Mouse (Mus musculus): ENCODE data around the gene C1s1. TPM values are rescaled to one million over a fixed set of nuclear protein-coding genes. Genes with fewer than 3 reads are reported as not detected.
A peak's percentile ranks its signal among the peaks of the same experiment; 100 is the strongest.
"Not testable (repeated sequence)": the region's sequence is repeated elsewhere in the genome, so short reads cannot be mapped to it uniquely, and the experiment has no call there.

C1s1 gene
- total and polyA plus RNA-seq, 2 experiments from 2014 or later, result 2.7 to 7.0 TPM

DNA sequence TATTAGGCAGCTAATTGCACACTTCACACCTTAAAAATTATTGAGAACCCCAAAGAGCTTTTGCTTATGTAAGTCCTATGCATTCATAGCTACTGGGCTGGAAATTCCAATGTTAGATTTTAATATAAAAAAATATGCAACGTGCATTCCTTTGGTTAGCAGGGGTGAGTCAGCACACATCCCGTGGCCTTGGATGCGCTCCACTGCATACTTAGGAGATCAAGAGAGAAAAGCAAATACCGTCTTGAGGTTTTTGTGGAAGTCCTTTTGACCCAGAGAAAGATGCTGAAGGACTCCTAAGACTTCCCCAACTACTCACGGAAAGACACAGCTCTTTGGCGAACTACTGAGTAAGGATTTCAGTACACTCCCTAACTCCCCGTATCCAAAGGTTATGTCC, 57.3 kb downstream of the C1s1 start:
- 79% methylated on average over 7 of the region's 7 CpGs for WGBS
- no peak overlapping the region for H3K4me3 ChIP-seq (ENCODE audit: low read depth, low read length)
- H3K9ac ChIP-seq (replicated peaks; ENCODE audit: low read depth, low read length), result no peak overlapping the region
- DNase-seq (ENCODE audit: low spot score) (no peak), ATAC-seq (ENCODE audit: insufficient read depth, low read depth) (no peak)
- H3K27ac ChIP-seq (ENCODE audit: low read depth), result no peak overlapping the region
- no peaks in the 10 kb centered on the region for H3K36me3 ChIP-seq (replicated peaks; ENCODE audit: control insufficient read depth, insufficient read depth, low read length)
- no peaks in the 10 kb centered on the region for H3K4me1 ChIP-seq (ENCODE audit: control insufficient read depth, insufficient read depth)
- no peaks in the 10 kb centered on the region for H3K9me3 ChIP-seq (replicated peaks; ENCODE audit: control insufficient read depth, low read length)
- TF ChIP-seq CTCF (IDR thresholded peaks at IDR 0.05; ENCODE audit: low read depth) (no peak), EP300 (IDR thresholded peaks at IDR 0.05; ENCODE audit: low read depth) (no peak)
- no peak overlapping the region for H3K4me2 ChIP-seq (ENCODE audit: low read depth, low read length)
- no peaks in the 10 kb centered on the region for H3K27me3 ChIP-seq (ENCODE audit: control insufficient read depth, insufficient read depth, low read length)

DNA sequence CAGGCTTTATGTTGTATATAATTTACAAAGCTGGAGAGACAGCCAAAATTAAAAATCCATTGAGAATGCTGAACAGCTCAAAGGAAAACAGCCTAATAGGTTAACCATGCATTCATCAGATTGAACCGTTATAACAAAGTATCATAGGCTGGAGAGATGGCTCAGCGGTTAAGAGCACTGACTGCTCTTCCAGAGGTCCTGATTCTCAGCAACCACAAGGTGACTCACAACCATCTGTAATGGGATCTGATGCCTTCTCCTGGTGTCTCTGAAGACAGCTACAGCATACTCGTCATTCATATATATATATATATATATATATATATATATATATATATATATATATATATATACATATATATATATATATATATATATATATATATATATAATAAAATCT, 58.3 kb downstream of the C1s1 start:
- H3K36me3 ChIP-seq (replicated peaks; ENCODE audit: control insufficient read depth, insufficient read depth, low read length); H3K27me3 ChIP-seq (ENCODE audit: control insufficient read depth, insufficient read depth, low read length); H3K4me1 ChIP-seq (ENCODE audit: control insufficient read depth, insufficient read depth); DNase-seq (ENCODE audit: low spot score); H3K4me2 ChIP-seq (ENCODE audit: low read depth, low read length); ATAC-seq (ENCODE audit: insufficient read depth, low read depth); H3K9ac ChIP-seq (replicated peaks; ENCODE audit: low read depth, low read length); H3K27ac ChIP-seq (ENCODE audit: low read depth); H3K9me3 ChIP-seq (replicated peaks; ENCODE audit: control insufficient read depth, low read length); H3K4me3 ChIP-seq (ENCODE audit: low read depth, low read length): not testable (repeated sequence)
- WGBS, result 75% methylated on average over 3 of the region's 3 CpGs

DNA sequence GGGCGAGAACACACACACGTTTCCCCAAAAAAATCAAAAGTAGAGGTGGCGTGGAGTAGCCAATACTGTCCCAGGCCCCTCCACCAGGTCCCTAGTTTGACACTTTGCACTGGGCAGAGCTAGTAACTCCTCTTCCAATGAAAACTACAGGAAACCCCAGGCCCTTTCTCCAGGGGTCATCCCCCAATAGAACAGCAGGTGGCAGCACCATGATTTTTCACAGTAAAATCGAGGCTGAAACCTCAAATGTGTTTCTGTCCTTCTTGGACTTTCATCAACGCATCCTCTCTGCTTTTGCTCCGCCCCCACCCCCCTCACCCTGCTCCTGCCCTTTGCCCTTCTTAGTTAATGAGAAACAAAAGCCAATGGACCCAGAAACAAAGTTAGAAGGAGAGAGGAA, 60.6 kb downstream of the C1s1 start:
- no peak for TF ChIP-seq EP300 (IDR thresholded peaks at IDR 0.05; ENCODE audit: low read depth)
- peak; percentile 54 for TF ChIP-seq CTCF (IDR thresholded peaks at IDR 0.05; ENCODE audit: low read depth)
- 22% methylated on average over 6 of the region's 6 CpGs for WGBS
- Histone ChIP-seq H3K36me3 (replicated peaks; ENCODE audit: control insufficient read depth, insufficient read depth, low read length) (no peaks in the 10 kb centered on the region), H3K4me3 (ENCODE audit: low read depth, low read length) (no peak overlapping the region), H3K9ac (replicated peaks; ENCODE audit: low read depth, low read length) (no peak overlapping the region), H3K4me2 (ENCODE audit: low read depth, low read length) (no peak overlapping the region), H3K27ac (ENCODE audit: low read depth) (no peak overlapping the region), H3K27me3 (ENCODE audit: control insufficient read depth, insufficient read depth, low read length) (no peaks in the 10 kb centered on the region), H3K9me3 (replicated peaks; ENCODE audit: control insufficient read depth, low read length) (no peaks in the 10 kb centered on the region), H3K4me1 (ENCODE audit: control insufficient read depth, insufficient read depth) (peaks cover 9% of the 10 kb centered on the region; the same call in 1 of the 2 replicates)
- ATAC-seq (ENCODE audit: insufficient read depth, low read depth), result 0 out of 2 replicates have a peak, but pooled peaks have one; percentile 30
- DNase-seq (ENCODE audit: low spot score), result no peak

Other genes starting within 250 kb of the C1s1 start
- gene Cd163, start 237.7 kb downstream of the C1s1 start, total RNA-seq (2014; rRNA removed; ENCODE audit: low replicate concordance), result 0.61 and 1.8 TPM in 2 replicates
- gene Cd163, start 237.7 kb downstream of the C1s1 start, polyA plus RNA-seq (2015; fragmentation: Nextera tagmentation; extraction: Ambion mirVana), result 0.40 and 0.67 TPM in 2 replicates
- gene Pex5, start 127.3 kb downstream of the C1s1 start, total RNA-seq (2014; rRNA removed; ENCODE audit: low replicate concordance), result 42.9 and 47.7 TPM in 2 replicates
- gene Pex5, start 127.3 kb downstream of the C1s1 start, polyA plus RNA-seq (2015; fragmentation: Nextera tagmentation; extraction: Ambion mirVana), result 20.8 and 21.4 TPM in 2 replicates
- 0.23 and 0.84 TPM in 2 replicates for gene Clstn3, start 77.6 kb downstream of the C1s1 start, total RNA-seq (2014; rRNA removed; ENCODE audit: low replicate concordance)
- 0.16 and 0.18 TPM in 2 replicates for gene Clstn3, start 77.6 kb downstream of the C1s1 start, polyA plus RNA-seq (2015; fragmentation: Nextera tagmentation; extraction: Ambion mirVana)
- gene C1rl, start 49.2 kb downstream of the C1s1 start, total RNA-seq (2014; rRNA removed; ENCODE audit: low replicate concordance), result 0.46 and 1.4 TPM in 2 replicates
- 0.48 and 0.63 TPM in 2 replicates for gene C1rl, start 49.2 kb downstream of the C1s1 start, polyA plus RNA-seq (2015; fragmentation: Nextera tagmentation; extraction: Ambion mirVana)
- 3.9 and 11.1 TPM in 2 replicates for gene C1ra, start 30.0 kb downstream of the C1s1 start, total RNA-seq (2014; rRNA removed; ENCODE audit: low replicate concordance)
- gene C1ra, start 30.0 kb downstream of the C1s1 start, polyA plus RNA-seq (2015; fragmentation: Nextera tagmentation; extraction: Ambion mirVana), result 3.1 and 4.3 TPM in 2 replicates
- not detected in 2 replicates for gene C1rb, start 27.9 kb upstream of the C1s1 start, total RNA-seq (2014; rRNA removed; ENCODE audit: low replicate concordance)
- not detected in 2 replicates for gene C1rb, start 27.9 kb upstream of the C1s1 start, polyA plus RNA-seq (2015; fragmentation: Nextera tagmentation; extraction: Ambion mirVana)
- not detected in 2 replicates for gene C1s2, start 93.7 kb upstream of the C1s1 start, total RNA-seq (2014; rRNA removed; ENCODE audit: low replicate concordance)
- 0.08 TPM in 1 of 2 replicates, not detected in the other for gene C1s2, start 93.7 kb upstream of the C1s1 start, polyA plus RNA-seq (2015; fragmentation: Nextera tagmentation; extraction: Ambion mirVana)
- gene Lpcat3, start 120.7 kb upstream of the C1s1 start, total RNA-seq (2014; rRNA removed; ENCODE audit: low replicate concordance), result 49.3 and 50.5 TPM in 2 replicates
- 61.1 and 62.7 TPM in 2 replicates for gene Lpcat3, start 120.7 kb upstream of the C1s1 start, polyA plus RNA-seq (2015; fragmentation: Nextera tagmentation; extraction: Ambion mirVana)
- 94.9 and 106 TPM in 2 replicates for gene Emg1, start 169.8 kb upstream of the C1s1 start, total RNA-seq (2014; rRNA removed; ENCODE audit: low replicate concordance)
- 85.6 and 97.0 TPM in 2 replicates for gene Emg1, start 169.8 kb upstream of the C1s1 start, polyA plus RNA-seq (2015; fragmentation: Nextera tagmentation; extraction: Ambion mirVana)
- 407 and 409 TPM in 2 replicates for gene Phb2, start 170.0 kb upstream of the C1s1 start, total RNA-seq (2014; rRNA removed; ENCODE audit: low replicate concordance)
- 423 and 432 TPM in 2 replicates for gene Phb2, start 170.0 kb upstream of the C1s1 start, polyA plus RNA-seq (2015; fragmentation: Nextera tagmentation; extraction: Ambion mirVana)
- gene Ptpn6, start 196.4 kb upstream of the C1s1 start, total RNA-seq (2014; rRNA removed; ENCODE audit: low replicate concordance), result 2.4 and 6.3 TPM in 2 replicates
- gene Ptpn6, start 196.4 kb upstream of the C1s1 start, polyA plus RNA-seq (2015; fragmentation: Nextera tagmentation; extraction: Ambion mirVana), result 4.3 and 4.5 TPM in 2 replicates
- gene Grcc10, start 199.0 kb upstream of the C1s1 start, total RNA-seq (2014; rRNA removed; ENCODE audit: low replicate concordance), result 119 and 153 TPM in 2 replicates
- 492 and 535 TPM in 2 replicates for gene Grcc10, start 199.0 kb upstream of the C1s1 start, polyA plus RNA-seq (2015; fragmentation: Nextera tagmentation; extraction: Ambion mirVana)
- not detected in 2 replicates for gene Gm45234, start 213.7 kb upstream of the C1s1 start, total RNA-seq (2014; rRNA removed; ENCODE audit: low replicate concordance)
- gene Gm45234, start 213.7 kb upstream of the C1s1 start, polyA plus RNA-seq (2015; fragmentation: Nextera tagmentation; extraction: Ambion mirVana), result not detected in 2 replicates
- 7.8 and 8.5 TPM in 2 replicates for gene Atn1, start 214.2 kb upstream of the C1s1 start, total RNA-seq (2014; rRNA removed; ENCODE audit: low replicate concordance)
- 5.4 and 6.0 TPM in 2 replicates for gene Atn1, start 214.2 kb upstream of the C1s1 start, polyA plus RNA-seq (2015; fragmentation: Nextera tagmentation; extraction: Ambion mirVana)
- gene Eno2, start 227.3 kb upstream of the C1s1 start, total RNA-seq (2014; rRNA removed; ENCODE audit: low replicate concordance), result 1.7 and 4.1 TPM in 2 replicates
- gene Eno2, start 227.3 kb upstream of the C1s1 start, polyA plus RNA-seq (2015; fragmentation: Nextera tagmentation; extraction: Ambion mirVana), result 1.3 and 1.5 TPM in 2 replicates
- not detected in 2 replicates for gene Lrrc23, start 237.4 kb upstream of the C1s1 start, total RNA-seq (2014; rRNA removed; ENCODE audit: low replicate concordance)
- gene Lrrc23, start 237.4 kb upstream of the C1s1 start, polyA plus RNA-seq (2015; fragmentation: Nextera tagmentation; extraction: Ambion mirVana), result 0.95 TPM in 1 of 2 replicates, not detected in the other

All from heart, postnatal 0 days (tissue).